Mouse (Mus musculus) C2C12 (cell line): ENCODE data around the gene Ildr2. TPM values are rescaled to one million over a fixed set of nuclear protein-coding genes. Genes with fewer than 3 reads are reported as not detected.

ENCODE experiments used
- H3K27me3 ChIP-seq: one replicate; pipeline ENCODE4 v1.6.1; 2011; ENCODE audit not compliant: control insufficient read depth, insufficient read depth, insufficient read length
- H3K36me3 ChIP-seq: one replicate; pipeline ENCODE4 v1.6.1; 2011; ENCODE audit not compliant: control insufficient read depth, insufficient read depth
- H3K4me3 ChIP-seq: one replicate; pipeline ENCODE4 v1.5.1; 2011; ENCODE audit warnings: mild to moderate bottlenecking, control low read depth; ENCODE audit not compliant: poor library complexity, insufficient read depth, severe bottlenecking
- H3K79me2 ChIP-seq: one replicate; pipeline ENCODE4 v1.6.1; 2011; ENCODE audit not compliant: control insufficient read depth, insufficient read depth
- H3K79me3 ChIP-seq: one replicate; pipeline ENCODE4 v1.6.1; 2011; ENCODE audit warnings: low read depth, control low read depth
- H3ac ChIP-seq: one replicate; pipeline ENCODE3; 2011; ENCODE audit warnings: low read depth; ENCODE audit not compliant: control insufficient read depth, insufficient read length
- CEBPB ChIP-seq: IDR thresholded peaks from one replicate; pipeline ENCODE4 v1.6.1; 2011; ENCODE audit warnings: low read depth, mild to moderate bottlenecking, control low read depth, moderate library complexity
- CTCF ChIP-seq: IDR thresholded peaks from one replicate; pipeline ENCODE4 v1.5.1; 2011; ENCODE audit not compliant: control insufficient read depth, insufficient read depth, insufficient read length
- FOSL1 ChIP-seq: IDR thresholded peaks from one replicate; pipeline ENCODE4 v1.8.0; 2011; ENCODE audit warnings: mild to moderate bottlenecking, low read length; ENCODE audit not compliant: poor library complexity, insufficient read depth, severe bottlenecking
- MAX ChIP-seq: IDR thresholded peaks from one replicate; pipeline ENCODE4 v1.6.1; 2011; ENCODE audit warnings: mild to moderate bottlenecking, control low read depth
- MYOD1 ChIP-seq: IDR thresholded peaks from one replicate; pipeline ENCODE4 v1.6.1; 2011; ENCODE audit warnings: low read depth; ENCODE audit not compliant: control insufficient read depth, insufficient read length
- MYOG ChIP-seq: IDR thresholded peaks from one replicate; pipeline ENCODE4 v1.6.1; 2011; ENCODE audit not compliant: control insufficient read depth, insufficient read length; ENCODE audit errors: extremely low read depth
- USF1 ChIP-seq: IDR thresholded peaks from one replicate; pipeline ENCODE4 v1.6.1; 2011; ENCODE audit warnings: low read depth, mild to moderate bottlenecking, control low read depth, moderate library complexity
- polyA plus RNA-seq: library from polyadenylated mRNA; unstranded; fragments of >200 nt; fragmentation: generic; extraction: Trizol; gene quantifications from one replicate; pipeline ENCODE4 v1.2.1, GENCODE M21; 2012; ENCODE audit warnings: missing spikeins

Ildr2 gene
- polyA plus RNA-seq, 1 experiment, result 8.8 TPM

- TF ChIP-seq FOSL1 (no peak), USF1 (no peak), MYOD1 (no peak), CTCF (no peak), CEBPB (no peak), MYOG (no peak), MAX (no peak)
- H3K27me3 ChIP-seq, result no peaks in the 10 kb centered on the region
- no peak overlapping the region for H3ac ChIP-seq
- H3K79me2 ChIP-seq, result no peaks in the 10 kb centered on the region
- H3K36me3 ChIP-seq, result no peaks in the 10 kb centered on the region
- H3K79me3 ChIP-seq, result no peaks in the 10 kb centered on the region
- no peak overlapping the region for H3K4me3 ChIP-seq
These were observed 90.5 kb downstream of the Ildr2 start for GRCm38 (mm10) chr1:166344300-166345077.

DNA sequence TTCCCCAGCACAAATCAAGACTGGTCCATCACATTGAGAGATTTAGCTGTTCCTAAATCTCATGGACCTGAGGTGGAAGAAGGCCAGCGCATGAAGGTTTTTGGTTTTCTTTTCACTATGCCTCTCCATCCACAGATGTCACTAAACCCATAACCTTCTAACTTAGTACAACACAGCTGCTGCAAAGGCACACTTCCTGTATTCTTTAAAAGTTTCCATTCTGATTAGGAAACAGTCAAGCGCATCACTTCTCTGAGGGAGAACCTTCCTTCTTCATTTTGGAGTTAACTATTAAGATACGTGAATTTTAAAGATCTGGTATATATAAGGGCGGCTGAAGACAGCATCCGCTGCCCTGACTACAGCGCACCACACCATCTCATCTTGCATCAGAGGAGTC is 91.7 kb downstream of the Ildr2 start:
- no peak overlapping the region for H3ac ChIP-seq
- no peaks in the 10 kb centered on the region for H3K79me2 ChIP-seq
- no peaks in the 10 kb centered on the region for H3K36me3 ChIP-seq
- H3K79me3 ChIP-seq, result no peaks in the 10 kb centered on the region
- TF ChIP-seq FOSL1 (no peak), USF1 (no peak), MYOG (no peak), CEBPB (no peak), CTCF (no peak), MYOD1 (no peak), MAX (no peak)
- no peaks in the 10 kb centered on the region for H3K27me3 ChIP-seq
- H3K4me3 ChIP-seq, result no peak overlapping the region

GRCm38 (mm10) chr1:166346906-166347305 is 93.0 kb downstream of the Ildr2 start:
- Histone ChIP-seq H3K27me3 (no peaks in the 10 kb centered on the region), H3K36me3 (no peaks in the 10 kb centered on the region), H3ac (no peak overlapping the region), H3K4me3 (no peak overlapping the region), H3K79me2 (no peaks in the 10 kb centered on the region), H3K79me3 (no peaks in the 10 kb centered on the region)
- TF ChIP-seq CTCF (no peak), MYOD1 (peak; percentile 12)

- H3ac ChIP-seq, result no peak overlapping the region
- no peaks in the 10 kb centered on the region for H3K36me3 ChIP-seq
- H3K79me3 ChIP-seq, result no peaks in the 10 kb centered on the region
- no peaks in the 10 kb centered on the region for H3K79me2 ChIP-seq
- no peak for TF ChIP-seq FOSL1
- no peak for TF ChIP-seq MYOG
- H3K27me3 ChIP-seq, result no peaks in the 10 kb centered on the region
- H3K4me3 ChIP-seq, result no peak overlapping the region
These were observed 95.4 kb downstream of the Ildr2 start for GRCm38 (mm10) chr1:166349341-166349740.

DNA sequence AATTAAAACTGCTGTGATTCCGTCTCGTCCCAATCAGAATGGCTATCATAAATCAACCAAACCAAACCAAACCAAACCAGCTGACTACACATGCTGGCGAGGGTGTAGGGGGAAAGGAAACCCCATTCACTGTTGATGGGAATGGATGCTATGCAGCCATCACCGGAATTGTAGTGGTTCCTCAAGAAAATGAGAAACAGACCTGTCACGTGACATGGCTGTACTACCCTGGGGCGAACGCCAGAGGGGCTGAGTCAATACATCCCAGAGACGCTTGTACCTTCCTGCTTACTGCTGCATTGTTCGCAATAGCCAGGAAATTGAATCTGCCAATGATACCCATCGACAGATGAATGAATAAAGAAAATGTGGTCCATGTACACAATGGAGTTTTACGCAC is 95.8 kb downstream of the Ildr2 start:
- no peaks in the 10 kb centered on the region for H3K36me3 ChIP-seq
- H3K79me2 ChIP-seq, result no peaks in the 10 kb centered on the region
- H3K79me3 ChIP-seq, result no peaks in the 10 kb centered on the region
- no peak for TF ChIP-seq MYOD1
- no peak for TF ChIP-seq MYOG
- TF ChIP-seq USF1, result peak; percentile 57
- TF ChIP-seq FOSL1, result no peak
- TF ChIP-seq MAX, result no peak
- TF ChIP-seq CTCF, result no peak
- no peak for TF ChIP-seq CEBPB
- H3K27me3 ChIP-seq, result no peaks in the 10 kb centered on the region
- no peak overlapping the region for H3ac ChIP-seq
- H3K4me3 ChIP-seq, result no peak overlapping the region

- Histone ChIP-seq H3K27me3 (peaks cover 4% of the 10 kb centered on the region), H3K36me3 (no peaks in the 10 kb centered on the region), H3K4me3 (no peak overlapping the region), H3K79me2 (no peaks in the 10 kb centered on the region), H3K79me3 (no peaks in the 10 kb centered on the region), H3ac (no peak overlapping the region)
- TF ChIP-seq CEBPB (no peak), CTCF (peak; percentile 95), MAX (no peak), USF1 (no peak), FOSL1 (no peak)
These were observed 106.4 kb downstream of the Ildr2 start for GRCm38 (mm10) chr1:166360157-166360855.
